Mouse (Mus musculus): Measurements from ENCODE around the gene Polr1c. TPM values are rescaled to one million over a fixed set of nuclear protein-coding genes. Genes with fewer than 3 reads are reported as not detected.

Polr1c gene
- 62.5 and 65.2 TPM in 2 replicates for polyA plus RNA-seq (2012; rRNA removed)

DNA sequence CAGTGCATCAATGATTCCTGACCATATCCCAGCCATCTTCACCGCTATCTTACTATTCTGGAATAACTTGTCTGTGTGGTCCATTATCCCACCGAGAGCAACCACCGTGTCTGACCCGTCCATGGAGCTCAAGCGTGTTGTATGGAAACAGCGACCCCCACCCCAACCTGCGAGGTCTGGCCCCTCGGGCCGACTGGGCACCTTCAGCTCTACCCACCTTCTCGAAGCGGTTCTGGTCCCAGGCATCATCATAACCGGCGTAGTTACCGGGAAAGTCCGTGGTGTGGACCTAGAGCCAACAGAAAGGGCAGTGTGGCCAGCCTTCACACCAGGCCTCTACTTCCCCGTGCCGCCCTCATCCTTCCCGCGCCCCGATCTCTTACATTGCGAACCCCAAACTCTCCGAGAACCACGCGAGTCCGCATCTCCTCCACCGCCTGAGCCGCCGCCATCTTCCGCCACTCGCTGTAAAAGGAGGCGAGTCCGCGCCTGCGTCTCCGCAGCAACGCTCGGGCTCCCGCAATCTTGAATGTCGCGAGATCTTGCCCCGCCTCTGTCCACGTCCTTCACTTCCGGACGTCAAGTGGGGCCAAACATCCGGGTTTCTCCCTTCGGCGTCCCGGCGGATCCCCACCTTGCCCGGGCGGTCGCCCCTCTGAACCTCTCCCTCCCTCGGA is at the start of gene Polr1c, which contains the start of gene Yipf3:
Gene Polr1c (minus strand): TSS at position 543 of the 677 bp plus-strand sequence.
Gene Yipf3 (plus strand): TSS at position 569 of the 677 bp plus-strand sequence.
- Histone ChIP-seq H3K27ac (ENCODE audit: insufficient read depth, low read length) (peak within 1 kb of the TSS; percentile 67), H3K27me3 (ENCODE audit: control insufficient read depth, insufficient read depth, low read length) (no peaks in the 10 kb centered on the region), H3K4me1 (ENCODE audit: control insufficient read depth, insufficient read depth, low read length) (peaks cover 9% of the 10 kb centered on the region), H3K4me3 (replicated peaks; ENCODE audit: insufficient read depth, low read depth, low read length) (peak within 1 kb of the TSS; percentile 94)
- peak; percentile 90 for TF ChIP-seq POLR2A (IDR thresholded peaks at IDR 0.05; ENCODE audit: borderline replicate concordance, insufficient read depth, low read length)
- no peak for TF ChIP-seq CTCF (IDR thresholded peaks at IDR 0.05; ENCODE audit: borderline replicate concordance, insufficient read depth, low read depth, low read length)
- under 1% methylated on average over 53 of the region's 53 CpGs for WGBS
- DNase-seq: peak; percentile 95

DNA sequence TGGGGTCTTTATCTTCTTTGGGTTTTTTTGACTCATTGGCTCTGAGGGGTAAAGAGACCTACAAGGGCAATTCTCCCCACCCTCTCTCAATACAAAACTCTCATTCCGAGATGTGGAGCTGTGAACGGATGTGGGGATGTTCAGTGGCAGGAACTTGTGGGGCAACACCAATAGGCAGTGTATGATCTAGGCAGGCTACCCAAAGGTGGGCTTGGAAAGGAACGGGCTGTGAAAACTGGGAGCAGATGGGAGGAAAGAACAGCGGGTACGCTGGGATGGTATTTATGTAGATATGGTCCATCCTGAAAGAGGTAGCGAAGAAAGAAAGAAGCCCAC is 49.1 kb upstream of the Polr1c start:
- 7% methylated on average over 6 of the region's 6 CpGs for WGBS
- no peak overlapping the region for H3K27ac ChIP-seq (ENCODE audit: insufficient read depth, low read length)

DNA sequence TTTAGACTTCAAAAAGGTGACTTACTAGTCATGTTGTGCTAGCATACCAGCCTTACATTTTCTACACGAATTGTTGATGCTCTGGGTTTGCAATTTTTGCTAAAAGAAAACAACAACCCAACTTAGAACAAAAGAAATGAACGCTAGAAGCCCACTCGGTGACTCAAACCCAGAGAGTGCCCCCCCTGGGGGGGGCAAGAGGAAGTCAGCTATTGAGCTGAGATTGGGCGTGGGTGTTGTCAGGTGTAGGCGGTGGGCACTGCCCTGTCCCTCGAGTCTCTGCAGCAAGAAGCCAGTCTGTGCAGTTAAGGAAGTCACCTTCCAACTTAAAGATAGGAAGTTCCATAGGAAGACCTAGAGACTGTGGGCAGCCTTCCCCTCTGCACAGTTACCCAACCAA is 48.7 kb upstream of the Polr1c start:
- H3K4me1 ChIP-seq (ENCODE audit: control insufficient read depth, insufficient read depth, low read length): no peaks in the 10 kb centered on the region
- TF ChIP-seq CTCF (IDR thresholded peaks at IDR 0.05; ENCODE audit: borderline replicate concordance, insufficient read depth, low read depth, low read length) (no peak), POLR2A (IDR thresholded peaks at IDR 0.05; ENCODE audit: borderline replicate concordance, insufficient read depth, low read length) (no peak)
- H3K27me3 ChIP-seq (ENCODE audit: control insufficient read depth, insufficient read depth, low read length): no peaks in the 10 kb centered on the region
- H3K27ac ChIP-seq (ENCODE audit: insufficient read depth, low read length): no peak overlapping the region
- H3K4me3 ChIP-seq (replicated peaks; ENCODE audit: insufficient read depth, low read depth, low read length): no peak overlapping the region
- no peak for DNase-seq
- WGBS: 50% methylated on average over 6 of the region's 6 CpGs

More for the DNA sequence above, 49.1 kb upstream of the Polr1c start:
- Histone ChIP-seq H3K4me3 (replicated peaks; ENCODE audit: insufficient read depth, low read depth, low read length) (peak overlapping the region; percentile 57), H3K4me1 (ENCODE audit: control insufficient read depth, insufficient read depth, low read length) (no peaks in the 10 kb centered on the region), H3K27me3 (ENCODE audit: control insufficient read depth, insufficient read depth, low read length) (no peaks in the 10 kb centered on the region)
- TF ChIP-seq CTCF (IDR thresholded peaks at IDR 0.05; ENCODE audit: borderline replicate concordance, insufficient read depth, low read depth, low read length): no peak
- no peak for TF ChIP-seq POLR2A (IDR thresholded peaks at IDR 0.05; ENCODE audit: borderline replicate concordance, insufficient read depth, low read length)
- DNase-seq: no peak

DNA sequence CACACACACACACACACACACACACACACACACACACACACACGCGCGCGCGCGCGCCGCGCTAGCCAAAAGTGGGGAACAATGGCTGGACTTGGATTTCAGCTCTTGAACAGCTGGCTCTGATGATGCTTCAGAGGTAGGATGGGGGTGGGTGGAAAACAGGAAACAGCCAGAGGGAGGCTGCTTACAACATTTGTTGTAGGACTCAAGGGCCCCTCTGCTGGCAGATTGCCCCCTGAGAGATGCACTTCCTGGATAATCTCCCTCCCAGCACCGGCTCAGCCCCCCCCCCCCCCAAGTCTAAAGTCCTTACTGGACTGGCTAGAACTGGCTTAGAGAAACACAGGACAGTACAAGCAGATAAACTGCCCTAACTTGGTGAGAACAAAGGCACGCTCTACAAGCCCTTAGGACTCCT is 39.8 kb upstream of the Polr1c start:
- H3K4me1 ChIP-seq (ENCODE audit: control insufficient read depth, insufficient read depth, low read length): no peaks in the 10 kb centered on the region
- WGBS: 56% methylated on average over 11 of the region's 11 CpGs
- no peak for TF ChIP-seq CTCF (IDR thresholded peaks at IDR 0.05; ENCODE audit: borderline replicate concordance, insufficient read depth, low read depth, low read length)
- TF ChIP-seq POLR2A (IDR thresholded peaks at IDR 0.05; ENCODE audit: borderline replicate concordance, insufficient read depth, low read length): no peak
- H3K27me3 ChIP-seq (ENCODE audit: control insufficient read depth, insufficient read depth, low read length): no peaks in the 10 kb centered on the region
- no peak overlapping the region for H3K4me3 ChIP-seq (replicated peaks; ENCODE audit: insufficient read depth, low read depth, low read length)
- no peak for DNase-seq
- no peak overlapping the region for H3K27ac ChIP-seq (ENCODE audit: insufficient read depth, low read length)

- no peak for DNase-seq
- H3K4me1 ChIP-seq (ENCODE audit: control insufficient read depth, insufficient read depth, low read length): peaks cover 3% of the 10 kb centered on the region; the same call in 1 of the 2 replicates
- H3K4me3 ChIP-seq (replicated peaks; ENCODE audit: insufficient read depth, low read depth, low read length): no peak overlapping the region
- H3K27ac ChIP-seq (ENCODE audit: insufficient read depth, low read length): no peak overlapping the region
- WGBS: 64% methylated on average over 6 of the region's 6 CpGs
- TF ChIP-seq CTCF (IDR thresholded peaks at IDR 0.05; ENCODE audit: borderline replicate concordance, insufficient read depth, low read depth, low read length) (no peak), POLR2A (IDR thresholded peaks at IDR 0.05; ENCODE audit: borderline replicate concordance, insufficient read depth, low read length) (no peak)
- no peaks in the 10 kb centered on the region for H3K27me3 ChIP-seq (ENCODE audit: control insufficient read depth, insufficient read depth, low read length)
Observed at GRCm38 (mm10) chr17:46285407-46285806, 37.6 kb upstream of the Polr1c start.

DNA sequence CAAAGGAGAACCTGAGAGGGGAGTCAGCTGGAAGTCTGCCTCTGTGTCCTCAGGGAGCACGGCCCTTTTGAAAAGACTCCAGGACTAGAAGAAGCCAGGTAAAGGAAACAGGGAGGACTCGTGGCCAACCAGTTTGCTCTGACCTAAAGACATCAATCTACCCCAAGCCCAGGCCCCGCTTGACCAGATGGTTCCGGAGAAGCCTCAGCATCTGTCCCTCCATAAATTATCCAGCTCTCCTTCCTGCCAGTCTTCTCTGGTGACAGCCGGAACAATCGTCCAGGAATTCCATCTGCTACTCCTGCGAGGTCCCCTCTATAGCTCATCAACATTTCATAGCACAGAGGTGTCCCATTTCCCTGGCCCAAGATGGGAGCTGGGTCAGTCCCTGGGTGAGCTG is 36.8 kb upstream of the Polr1c start:
- no peak for DNase-seq
- no peak overlapping the region for H3K4me3 ChIP-seq (replicated peaks; ENCODE audit: insufficient read depth, low read depth, low read length)
- H3K27ac ChIP-seq (ENCODE audit: insufficient read depth, low read length): no peak overlapping the region
- no peaks in the 10 kb centered on the region for H3K27me3 ChIP-seq (ENCODE audit: control insufficient read depth, insufficient read depth, low read length)
- 16% methylated on average over 7 of the region's 7 CpGs for WGBS
- TF ChIP-seq CTCF (IDR thresholded peaks at IDR 0.05; ENCODE audit: borderline replicate concordance, insufficient read depth, low read depth, low read length): no peak
- TF ChIP-seq POLR2A (IDR thresholded peaks at IDR 0.05; ENCODE audit: borderline replicate concordance, insufficient read depth, low read length): no peak
- H3K4me1 ChIP-seq (ENCODE audit: control insufficient read depth, insufficient read depth, low read length): peaks cover 3% of the 10 kb centered on the region; the same call in 1 of the 2 replicates

GRCm38 (mm10) chr17:46283911-46284310 is 36.1 kb upstream of the Polr1c start:
- DNase-seq: no peak
- Histone ChIP-seq H3K4me3 (replicated peaks; ENCODE audit: insufficient read depth, low read depth, low read length) (no peak overlapping the region), H3K27ac (ENCODE audit: insufficient read depth, low read length) (no peak overlapping the region), H3K27me3 (ENCODE audit: control insufficient read depth, insufficient read depth, low read length) (no peaks in the 10 kb centered on the region), H3K4me1 (ENCODE audit: control insufficient read depth, insufficient read depth, low read length) (peaks cover 3% of the 10 kb centered on the region; the same call in 1 of the 2 replicates)
- TF ChIP-seq CTCF (IDR thresholded peaks at IDR 0.05; ENCODE audit: borderline replicate concordance, insufficient read depth, low read depth, low read length) (no peak), POLR2A (IDR thresholded peaks at IDR 0.05; ENCODE audit: borderline replicate concordance, insufficient read depth, low read length) (no peak)
- 84% methylated on average over 8 of the region's 8 CpGs for WGBS

DNA sequence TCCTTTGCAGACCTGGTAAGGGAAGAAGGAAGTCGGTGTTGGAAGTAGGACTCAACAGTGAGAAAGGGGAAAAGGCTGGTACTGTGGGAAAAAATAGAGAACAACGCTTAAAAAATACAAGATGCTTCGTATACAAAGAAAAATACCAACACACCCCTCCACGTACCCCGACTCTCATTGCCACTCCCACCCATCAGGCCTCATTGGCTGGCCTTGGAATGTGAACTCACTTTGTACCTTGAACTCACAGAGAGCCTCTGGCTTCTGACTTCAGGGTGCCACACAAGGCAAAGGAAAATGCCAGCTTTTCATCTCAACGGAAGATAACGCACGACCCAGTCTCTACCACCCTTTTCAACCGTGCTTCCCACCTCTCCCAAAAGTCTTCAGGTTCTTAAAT is 35.3 kb upstream of the Polr1c start:
- no peak for DNase-seq
- Histone ChIP-seq H3K27me3 (ENCODE audit: control insufficient read depth, insufficient read depth, low read length) (no peaks in the 10 kb centered on the region), H3K4me3 (replicated peaks; ENCODE audit: insufficient read depth, low read depth, low read length) (peak overlapping the region; percentile 100), H3K4me1 (ENCODE audit: control insufficient read depth, insufficient read depth, low read length) (peaks cover 3% of the 10 kb centered on the region; the same call in 1 of the 2 replicates), H3K27ac (ENCODE audit: insufficient read depth, low read length) (no peak overlapping the region)
- TF ChIP-seq POLR2A (IDR thresholded peaks at IDR 0.05; ENCODE audit: borderline replicate concordance, insufficient read depth, low read length) (no peak), CTCF (IDR thresholded peaks at IDR 0.05; ENCODE audit: borderline replicate concordance, insufficient read depth, low read depth, low read length) (no peak)
- WGBS: 23% methylated on average over 9 of the region's 9 CpGs
